Mouse (Mus musculus) brain, embryonic 14.5 days (tissue): Measurements from ENCODE around the gene P2rx3. TPM values are rescaled to one million over a fixed set of nuclear protein-coding genes. Genes with fewer than 3 reads are reported as not detected.

ENCODE experiments used
- DNase-seq: peaks from one replicate; pipeline ENCODE4 v3.0.0-alpha.2; 2011; ENCODE audit warnings: low read depth
- CTCF ChIP-seq: fragments of 200-500 bp; IDR thresholded peaks from 2 replicates; pipeline ENCODE4 v1.5.1; 2012; ENCODE audit warnings: inconsistent platforms, mild to moderate bottlenecking, moderate library complexity, borderline replicate concordance; ENCODE audit not compliant: insufficient read depth, insufficient read length; ENCODE audit errors: extremely low read depth
- POLR2A ChIP-seq: fragments of 200-500 bp; IDR thresholded peaks from 2 replicates; pipeline ENCODE4 v1.6.1; 2012; ENCODE audit warnings: mild to moderate bottlenecking, inconsistent platforms, borderline replicate concordance; ENCODE audit not compliant: poor library complexity, insufficient read depth, insufficient read length, severe bottlenecking; ENCODE audit errors: extremely low read depth
- polyA plus RNA-seq: library from polyadenylated mRNA; depleted of rRNA; stranded (reverse); fragments of >200 nt; gene quantifications from 2 replicates; pipeline ENCODE4 v1.2.3, GENCODE M21; 2012

Gene P2rx3
- polyA plus RNA-seq, 1 experiment: 6.1 TPM

- peak; percentile 84 for DNase-seq
- TF ChIP-seq POLR2A (no peak), CTCF (no peak)
These were observed 12.9 kb upstream of the P2rx3 start for GRCm38 (mm10) chr2:85050001-85050634.

- DNase-seq: no peak
- TF ChIP-seq POLR2A (no peak), CTCF (no peak)
These were observed 12.0 kb upstream of the P2rx3 start for GRCm38 (mm10) chr2:85049277-85049676.

DNA sequence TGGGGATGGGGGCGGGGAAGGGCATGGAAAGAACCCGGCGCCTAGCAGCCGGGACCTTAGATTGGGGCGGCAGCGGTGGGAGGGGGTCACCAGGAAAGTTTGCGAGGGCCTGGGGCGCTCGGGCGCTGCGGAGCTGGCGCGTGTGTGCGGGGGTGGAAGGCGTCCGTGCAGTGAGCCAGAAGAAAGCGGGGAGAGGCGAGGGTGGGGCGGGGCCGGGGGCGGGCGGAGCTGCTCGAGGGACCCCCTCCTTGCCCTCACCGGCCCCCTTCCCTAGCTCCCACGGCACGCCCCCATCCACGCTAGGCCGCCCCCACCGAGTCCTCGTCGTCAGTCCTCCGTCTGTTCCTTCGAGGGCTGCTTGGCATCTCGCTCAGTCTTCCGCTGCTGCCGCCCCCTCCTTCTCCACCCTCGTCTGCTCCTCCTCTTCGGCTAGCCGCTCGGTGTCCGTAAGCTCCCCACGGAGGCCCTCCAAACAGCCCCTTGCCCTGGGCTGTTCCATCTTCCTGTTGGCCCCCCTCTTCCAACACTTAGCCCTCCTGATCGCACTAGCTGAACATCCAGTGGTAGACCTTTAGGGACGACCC is 11.0 kb upstream of the P2rx3 start:
- DNase-seq: peak; percentile 86
- TF ChIP-seq POLR2A: no peak
- no peak for TF ChIP-seq CTCF

DNA sequence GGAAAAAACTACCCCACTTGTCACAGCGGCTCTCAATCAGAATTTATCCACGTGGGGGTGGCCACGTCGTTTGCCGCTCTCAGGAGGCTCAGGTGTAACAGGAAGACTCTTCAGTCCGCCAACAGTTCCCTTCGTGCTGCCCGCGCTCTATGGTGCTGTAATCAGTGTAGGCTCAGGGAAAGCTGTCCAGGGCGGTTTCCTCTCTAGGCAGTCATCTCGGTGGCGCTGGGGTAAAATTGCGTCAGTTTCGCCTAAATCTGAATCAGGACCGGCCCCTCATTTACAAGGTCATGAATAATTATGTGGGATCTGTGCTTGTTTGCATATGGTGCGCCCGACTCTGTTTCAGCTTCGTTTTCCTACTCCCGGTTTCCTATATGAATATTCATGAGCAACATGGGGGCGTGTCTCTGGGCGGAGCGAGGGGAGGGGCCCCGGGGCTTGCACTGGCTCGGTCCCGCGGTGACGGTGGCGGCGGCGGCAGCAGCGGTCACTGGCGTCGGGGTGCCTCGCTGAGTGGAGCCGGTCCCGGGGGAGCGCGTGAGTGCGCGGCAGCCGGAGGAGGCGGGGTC is 10.4 kb upstream of the P2rx3 start, which contains the start of gene Tnks1bp1:
Tnks1bp1 (plus strand) TSS at position 427 of the 572 bp plus-strand sequence.
- peak; percentile 97 for DNase-seq
- TF ChIP-seq POLR2A (peak; percentile 70), CTCF (no peak)

GRCm38 (mm10) chr2:85047081-85047480 is 9.8 kb upstream of the P2rx3 start:
- DNase-seq: no peak
- TF ChIP-seq CTCF: no peak
- TF ChIP-seq POLR2A: no peak

- no peak for TF ChIP-seq CTCF
- TF ChIP-seq POLR2A: no peak
- no peak for DNase-seq
These were observed 9.0 kb upstream of the P2rx3 start for GRCm38 (mm10) chr2:85046222-85046621.

GRCm38 (mm10) chr2:85043623-85044022 is 6.4 kb upstream of the P2rx3 start:
- DNase-seq: no peak
- TF ChIP-seq CTCF (no peak), POLR2A (no peak)

GRCm38 (mm10) chr2:85038336-85038735 is 1.1 kb upstream of the P2rx3 start:
- peak; percentile 8 for DNase-seq
- TF ChIP-seq CTCF (no peak), POLR2A (no peak)

DNA sequence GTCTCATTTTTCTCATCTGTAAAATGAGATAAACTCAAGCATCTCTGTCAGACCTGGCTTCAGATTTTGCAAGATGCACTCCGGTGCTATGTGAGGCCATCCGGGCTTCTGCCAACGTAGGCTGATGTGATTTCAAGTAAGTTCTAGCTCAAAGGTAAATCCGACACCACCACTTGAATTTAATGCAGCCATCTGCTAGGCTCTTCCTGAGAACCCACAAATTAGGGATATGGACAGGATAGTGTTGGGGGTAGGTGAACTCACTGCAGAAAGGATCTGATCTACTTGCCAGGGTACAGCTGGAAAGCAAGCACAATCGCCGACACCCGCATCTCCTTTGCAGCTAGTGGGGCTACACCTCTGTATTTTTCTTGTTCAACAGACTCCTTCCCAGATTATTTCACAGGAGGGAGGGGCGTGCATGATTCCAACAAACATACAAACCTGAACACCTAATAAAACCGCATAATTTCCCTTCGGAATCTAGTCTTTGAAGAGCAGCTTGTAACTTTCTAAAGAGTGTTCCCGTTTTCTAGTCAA is 685 bp downstream of the P2rx3 start:
- TF ChIP-seq CTCF (no peak), POLR2A (no peak)
- no peak for DNase-seq

DNA sequence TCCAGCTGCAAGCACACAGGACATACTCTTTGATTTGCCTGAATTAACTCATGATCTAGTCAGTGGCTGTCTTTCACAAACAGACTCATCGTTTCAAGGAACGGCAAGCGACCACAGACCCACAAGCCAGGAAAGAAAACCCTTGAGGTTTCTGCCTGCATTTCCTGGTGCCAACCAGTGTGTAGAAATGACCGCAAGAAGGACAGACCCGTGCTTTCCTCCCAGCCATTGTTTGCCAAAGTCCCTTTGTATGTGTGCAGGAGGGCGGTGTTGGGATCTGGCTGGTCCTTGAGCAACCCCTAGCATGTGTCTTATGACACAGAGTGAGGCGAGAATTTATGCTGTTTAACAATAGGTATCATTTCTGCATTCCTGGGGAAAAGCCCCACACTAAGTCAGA is 3.1 kb downstream of the P2rx3 start:
- no peak for TF ChIP-seq POLR2A
- no peak for TF ChIP-seq CTCF
- no peak for DNase-seq

DNA sequence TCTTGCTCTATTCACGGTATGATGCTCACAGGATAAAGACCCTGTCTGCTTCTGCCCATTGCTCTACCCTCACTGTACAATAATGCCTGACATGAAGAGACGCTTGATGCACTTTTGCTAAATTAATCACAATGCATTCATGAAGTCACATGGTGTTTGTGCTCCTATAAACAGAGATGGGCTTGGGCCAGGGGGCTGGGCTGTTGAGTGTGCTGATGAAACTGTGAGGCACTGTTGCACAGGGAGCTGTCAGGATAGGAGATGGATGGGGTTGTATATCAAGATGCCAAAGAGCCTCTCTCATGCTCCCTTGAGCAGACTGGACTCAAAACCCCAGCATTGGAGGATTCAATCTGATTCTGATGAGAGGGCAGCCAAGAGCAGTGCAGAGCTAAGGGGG is 4.1 kb downstream of the P2rx3 start:
- TF ChIP-seq CTCF: no peak
- no peak for TF ChIP-seq POLR2A
- DNase-seq: no peak

- TF ChIP-seq CTCF (no peak), POLR2A (no peak)
- no peak for DNase-seq
These were observed 6.3 kb downstream of the P2rx3 start for GRCm38 (mm10) chr2:85030989-85031388.

- TF ChIP-seq POLR2A: no peak
- no peak for TF ChIP-seq CTCF
- DNase-seq: no peak
These were observed 7.4 kb downstream of the P2rx3 start for GRCm38 (mm10) chr2:85029897-85030296.
